Mouse (Mus musculus): ENCODE measurements around the gene Olfr884. TPM values are rescaled to one million over a fixed set of nuclear protein-coding genes. Genes with fewer than 3 reads are reported as not detected.

Gene Olfr884
- not detected in 2 replicates for polyA plus RNA-seq (2015; fragmentation: Nextera tagmentation; extraction: Ambion mirVana)

GRCm38 (mm10) chr9:38046255-38046654 is at the start of gene Olfr884:
Gene Olfr884 (plus strand): TSS chr9:38046555.
- H3K36me3 ChIP-seq = no peaks in the 10 kb centered on the region
- ATAC-seq (ENCODE audit: low FRiP score) = no peak
- H3K4me2 ChIP-seq = no peak within 1 kb of the TSS
- H3K9me3 ChIP-seq (replicated peaks) = no peaks in the 10 kb centered on the region
- no peak within 1 kb of the TSS for H3K27ac ChIP-seq (replicated peaks)
- no peaks in the 10 kb centered on the region for H3K4me1 ChIP-seq
- WGBS = 86% methylated on average over 1 of the region's 1 CpGs
- H3K4me3 ChIP-seq (replicated peaks) = no peak within 1 kb of the TSS
- H3K9ac ChIP-seq (replicated peaks) = no peak within 1 kb of the TSS
- no peaks in the 10 kb centered on the region for H3K27me3 ChIP-seq (replicated peaks)

GRCm38 (mm10) chr9:37998581-37999204 is 47.7 kb upstream of the Olfr884 start:
- Histone ChIP-seq H3K4me3 (replicated peaks) (no peak overlapping the region), H3K27ac (replicated peaks) (no peak overlapping the region), H3K9ac (replicated peaks) (no peak overlapping the region), H3K4me1 (no peaks in the 10 kb centered on the region), H3K4me2 (no peak overlapping the region), H3K36me3 (no peaks in the 10 kb centered on the region), H3K9me3 (replicated peaks) (no peaks in the 10 kb centered on the region), H3K27me3 (replicated peaks) (no peaks in the 10 kb centered on the region)
- no peak for ATAC-seq (ENCODE audit: low FRiP score)
- 55% methylated on average over 2 of the region's 2 CpGs for WGBS

GRCm38 (mm10) chr9:38000021-38000420 is 46.3 kb upstream of the Olfr884 start:
- Histone ChIP-seq H3K4me2 (no peak overlapping the region), H3K27me3 (replicated peaks) (no peaks in the 10 kb centered on the region), H3K9ac (replicated peaks) (no peak overlapping the region), H3K4me1 (no peaks in the 10 kb centered on the region), H3K9me3 (replicated peaks) (no peaks in the 10 kb centered on the region), H3K36me3 (no peaks in the 10 kb centered on the region), H3K4me3 (replicated peaks) (no peak overlapping the region), H3K27ac (replicated peaks) (no peak overlapping the region)
- ATAC-seq (ENCODE audit: low FRiP score) = no peak
- 65% methylated on average over 1 of the region's 1 CpGs for WGBS

- H3K27me3 ChIP-seq (replicated peaks) = no peaks in the 10 kb centered on the region
- WGBS = 89% methylated on average over 1 of the region's 1 CpGs
- no peak within 1 kb of the TSS for H3K27ac ChIP-seq (replicated peaks)
- H3K4me1 ChIP-seq = no peaks in the 10 kb centered on the region
- no peaks in the 10 kb centered on the region for H3K36me3 ChIP-seq
- no peak within 1 kb of the TSS for H3K9ac ChIP-seq (replicated peaks)
- no peak within 1 kb of the TSS for H3K4me3 ChIP-seq (replicated peaks)
- H3K9me3 ChIP-seq (replicated peaks) = no peaks in the 10 kb centered on the region
- no peak within 1 kb of the TSS for H3K4me2 ChIP-seq
- no peak for ATAC-seq (ENCODE audit: low FRiP score)
These were observed 20.8 kb upstream of the Olfr884 start, which contains the start of gene Olfr883 for GRCm38 (mm10) chr9:38025508-38025907. Gene Olfr883 (plus strand): TSS chr9:38025808.

GRCm38 (mm10) chr9:38061022-38061421 is 14.7 kb downstream of the Olfr884 start, which contains the start of gene Olfr885:
Gene Olfr885 (plus strand): TSS chr9:38061322.
- Histone ChIP-seq H3K27me3 (replicated peaks) (no peaks in the 10 kb centered on the region), H3K27ac (replicated peaks) (no peak within 1 kb of the TSS), H3K4me2 (no peak within 1 kb of the TSS), H3K4me1 (no peaks in the 10 kb centered on the region), H3K9ac (replicated peaks) (no peak within 1 kb of the TSS), H3K36me3 (no peaks in the 10 kb centered on the region), H3K4me3 (replicated peaks) (no peak within 1 kb of the TSS), H3K9me3 (replicated peaks) (no peaks in the 10 kb centered on the region)
- WGBS = 91% methylated on average over 3 of the region's 3 CpGs
- no peak for ATAC-seq (ENCODE audit: low FRiP score)

- ATAC-seq (ENCODE audit: low FRiP score) = no peak
- Histone ChIP-seq H3K27me3 (replicated peaks) (no peaks in the 10 kb centered on the region), H3K4me1 (no peaks in the 10 kb centered on the region), H3K9ac (replicated peaks) (no peak within 1 kb of the TSS), H3K4me2 (no peak within 1 kb of the TSS), H3K36me3 (no peaks in the 10 kb centered on the region), H3K9me3 (replicated peaks) (no peaks in the 10 kb centered on the region), H3K4me3 (replicated peaks) (no peak within 1 kb of the TSS), H3K27ac (replicated peaks) (no peak within 1 kb of the TSS)
- WGBS = 87% methylated on average over 1 of the region's 1 CpGs
These were observed 37.4 kb downstream of the Olfr884 start, which contains the start of gene Olfr887 for GRCm38 (mm10) chr9:38083772-38084171. Gene Olfr887 (plus strand): TSS chr9:38084072.

Other genes starting within 250 kb of the Olfr884 start
- gene Olfr876, start 243.5 kb upstream of the Olfr884 start, polyA plus RNA-seq (2015; fragmentation: Nextera tagmentation; extraction: Ambion mirVana) = not detected in 2 replicates
- gene Olfr877, start 192.3 kb upstream of the Olfr884 start, polyA plus RNA-seq (2015; fragmentation: Nextera tagmentation; extraction: Ambion mirVana) = not detected in 2 replicates
- not detected in 2 replicates for gene Olfr145, start 149.8 kb upstream of the Olfr884 start, polyA plus RNA-seq (2015; fragmentation: Nextera tagmentation; extraction: Ambion mirVana)
- not detected in 2 replicates for gene Olfr878, start 128.7 kb upstream of the Olfr884 start, polyA plus RNA-seq (2015; fragmentation: Nextera tagmentation; extraction: Ambion mirVana)
- gene Olfr881, start 54.7 kb upstream of the Olfr884 start, polyA plus RNA-seq (2015; fragmentation: Nextera tagmentation; extraction: Ambion mirVana) = not detected in 2 replicates
- gene Olfr883, start 20.7 kb upstream of the Olfr884 start, polyA plus RNA-seq (2015; fragmentation: Nextera tagmentation; extraction: Ambion mirVana) = not detected in 2 replicates
- gene Olfr885, start 14.8 kb downstream of the Olfr884 start, polyA plus RNA-seq (2015; fragmentation: Nextera tagmentation; extraction: Ambion mirVana) = not detected in 2 replicates
- not detected in 2 replicates for gene Olfr887, start 37.5 kb downstream of the Olfr884 start, polyA plus RNA-seq (2015; fragmentation: Nextera tagmentation; extraction: Ambion mirVana)
- gene Olfr888, start 61.6 kb downstream of the Olfr884 start, polyA plus RNA-seq (2015; fragmentation: Nextera tagmentation; extraction: Ambion mirVana) = not detected in 2 replicates
- gene Olfr889, start 68.6 kb downstream of the Olfr884 start, polyA plus RNA-seq (2015; fragmentation: Nextera tagmentation; extraction: Ambion mirVana) = 0.04 and 0.10 TPM in 2 replicates
- gene Olfr890, start 96.0 kb downstream of the Olfr884 start, polyA plus RNA-seq (2015; fragmentation: Nextera tagmentation; extraction: Ambion mirVana) = not detected in 2 replicates
- gene Olfr891, start 134.3 kb downstream of the Olfr884 start, polyA plus RNA-seq (2015; fragmentation: Nextera tagmentation; extraction: Ambion mirVana) = not detected in 2 replicates
- gene Olfr893, start 161.8 kb downstream of the Olfr884 start, polyA plus RNA-seq (2015; fragmentation: Nextera tagmentation; extraction: Ambion mirVana) = not detected in 2 replicates
- not detected in 2 replicates for gene Olfr894, start 171.5 kb downstream of the Olfr884 start, polyA plus RNA-seq (2015; fragmentation: Nextera tagmentation; extraction: Ambion mirVana)
- gene Olfr143, start 206.2 kb downstream of the Olfr884 start, polyA plus RNA-seq (2015; fragmentation: Nextera tagmentation; extraction: Ambion mirVana) = not detected in 2 replicates
- not detected in 2 replicates for gene Olfr895, start 221.3 kb downstream of the Olfr884 start, polyA plus RNA-seq (2015; fragmentation: Nextera tagmentation; extraction: Ambion mirVana)
- not detected in 2 replicates for gene Olfr896-ps1, start 244.6 kb downstream of the Olfr884 start, polyA plus RNA-seq (2015; fragmentation: Nextera tagmentation; extraction: Ambion mirVana)

Measured in neural tube, embryonic 15.5 days (tissue).